Mouse (Mus musculus) CH12.LX (cell line): ENCODE data around the gene Otud5. TPM values are rescaled to one million over a fixed set of nuclear protein-coding genes. Genes with fewer than 3 reads are reported as not detected.

Experiments
- DNase-seq: peaks from one replicate; pipeline ENCODE4 v3.0.0-alpha.2; 2013; ENCODE audit errors: extremely low read depth
- H3K27ac ChIP-seq: 2 replicates; pipeline ENCODE4 v1.5.1; 2012; ENCODE audit warnings: low read depth, mild to moderate bottlenecking, control low read depth, moderate library complexity; ENCODE audit not compliant: insufficient read depth
- H3K27me3 ChIP-seq: replicated peaks from 2 replicates; pipeline ENCODE3; 2012; ENCODE audit warnings: inconsistent platforms
- H3K36me3 ChIP-seq, 2 experiments: replicated peaks in 1 of 2; 2 replicates each; pipeline versions ENCODE3 to v1.6.1; 2012; ENCODE audit warnings: inconsistent platforms in 1 of 2, low read length in 1 of 2, mild to moderate bottlenecking in 1 of 2, mixed read lengths in 1 of 2, moderate library complexity in 1 of 2; ENCODE audit not compliant: control insufficient read depth in 1 of 2, insufficient read depth in 1 of 2
- H3K4me1 ChIP-seq, 2 experiments: 2 replicates each; pipeline ENCODE4 v1.6.1; 2012; ENCODE audit warnings: inconsistent platforms in 1 of 2, moderate library complexity in 1 of 2; ENCODE audit not compliant: insufficient read depth in 2 of 2, control insufficient read depth in 1 of 2
- H3K4me2 ChIP-seq: 2 replicates; pipeline ENCODE4 v1.6.1; 2012; ENCODE audit warnings: low read depth, mild to moderate bottlenecking, control low read depth; ENCODE audit not compliant: poor library complexity, insufficient read depth, severe bottlenecking
- H3K4me3 ChIP-seq, 3 experiments: fragments of 150-350 bp in 1 of 3; sonication (generic) in 1 of 3; replicated peaks in 1 of 3; 2 replicates each; pipeline versions ENCODE3 to v1.5.1; 2011 to 2012; ENCODE audit warnings: low read depth in 2 of 3, low read length in 2 of 3, mild to moderate bottlenecking in 2 of 3, moderate library complexity in 2 of 3, control low read depth in 1 of 3, improper control_type of control experiment in 1 of 3, inconsistent platforms in 1 of 3, mixed read lengths in 1 of 3; ENCODE audit not compliant: poor library complexity in 1 of 3
- H3K79me2 ChIP-seq: replicated peaks from 2 replicates; pipeline ENCODE4 v1.6.1; 2012; ENCODE audit warnings: mild to moderate bottlenecking, moderate library complexity; ENCODE audit not compliant: control insufficient read depth, poor library complexity, insufficient read depth, severe bottlenecking; ENCODE audit errors: extremely low read depth
- H3K9ac ChIP-seq: 2 replicates; pipeline ENCODE4 v1.6.1; 2012; ENCODE audit warnings: low read depth, mild to moderate bottlenecking, control low read depth, moderate library complexity; ENCODE audit not compliant: insufficient read depth
- H3K9me3 ChIP-seq: replicated peaks from 2 replicates; pipeline ENCODE3; 2012; ENCODE audit warnings: low read length, inconsistent platforms, mixed read lengths
- CHD1 ChIP-seq: IDR thresholded peaks from 2 replicates; pipeline ENCODE4 v1.6.1; 2012; ENCODE audit warnings: low read depth, low read length, improper control_type of control experiment, inconsistent platforms
- CHD2 ChIP-seq: IDR thresholded peaks from 2 replicates; pipeline ENCODE4 v1.6.1; 2011; ENCODE audit warnings: low read length, improper control_type of control experiment
- CTCF ChIP-seq, 2 experiments: IDR thresholded peaks in 1 of 2; conservative IDR thresholded peaks in 1 of 2; 2 replicates each; pipeline ENCODE4 v1.5.1; 2011 to 2012; ENCODE audit warnings: low read depth in 2 of 2, low read length in 2 of 2, improper control_type of control experiment in 1 of 2, inconsistent platforms in 1 of 2, mild to moderate bottlenecking in 1 of 2, moderate library complexity in 1 of 2
- E2F4 ChIP-seq: IDR thresholded peaks from 2 replicates; pipeline ENCODE4 v1.6.1; 2011; ENCODE audit warnings: low read depth, low read length, improper control_type of control experiment; ENCODE audit not compliant: insufficient replicate concordance
- ELF1 ChIP-seq: IDR thresholded peaks from 2 replicates; pipeline ENCODE4 v1.6.1; 2014; ENCODE audit warnings: low read depth, mild to moderate bottlenecking, inconsistent platforms, low read length, improper control_type of control experiment
- EP300 ChIP-seq: IDR thresholded peaks from 2 replicates; pipeline ENCODE4 v1.6.1; 2011; ENCODE audit warnings: low read length, improper control_type of control experiment
- ETS1 ChIP-seq: conservative IDR thresholded peaks from 2 replicates; pipeline ENCODE4 v1.6.1; 2012; ENCODE audit warnings: low read depth, mild to moderate bottlenecking, inconsistent platforms, low read length, improper control_type of control experiment, moderate library complexity
- GABPA ChIP-seq: IDR thresholded peaks from 2 replicates; pipeline ENCODE4 v1.6.1; 2012; ENCODE audit warnings: low read depth, low read length, improper control_type of control experiment, inconsistent platforms; ENCODE audit not compliant: insufficient replicate concordance
- HCFC1 ChIP-seq: IDR thresholded peaks from 2 replicates; pipeline ENCODE4 v1.6.1; 2012; ENCODE audit warnings: low read depth, mild to moderate bottlenecking, inconsistent platforms, low read length, improper control_type of control experiment
- IRF4 ChIP-seq: IDR thresholded peaks from 2 replicates; pipeline ENCODE4 v1.6.1; 2014; ENCODE audit warnings: low read depth, mild to moderate bottlenecking, inconsistent platforms, low read length, improper control_type of control experiment
- JUN ChIP-seq: IDR thresholded peaks from 2 replicates; pipeline ENCODE4 v1.6.1; 2011; ENCODE audit warnings: low read depth, mild to moderate bottlenecking, low read length, improper control_type of control experiment, moderate library complexity; ENCODE audit not compliant: insufficient read depth
- JUND ChIP-seq: conservative IDR thresholded peaks from 2 replicates; pipeline ENCODE4 v1.6.1; 2011; ENCODE audit warnings: low read depth, low read length, improper control_type of control experiment
- KAT2A ChIP-seq: IDR thresholded peaks from 2 replicates; pipeline ENCODE4 v1.6.1; 2012; ENCODE audit warnings: low read length, improper control_type of control experiment, inconsistent platforms; ENCODE audit not compliant: insufficient replicate concordance
- MAZ ChIP-seq: IDR thresholded peaks from 2 replicates; pipeline ENCODE4 v1.6.1; 2012; ENCODE audit warnings: low read depth, mild to moderate bottlenecking, inconsistent platforms, low read length, improper control_type of control experiment, moderate library complexity
- MEF2A ChIP-seq: IDR thresholded peaks from 2 replicates; pipeline ENCODE4 v1.6.1; 2014; ENCODE audit warnings: low read depth, mild to moderate bottlenecking, inconsistent platforms, low read length, improper control_type of control experiment, borderline replicate concordance
- MXI1 ChIP-seq: IDR thresholded peaks from 2 replicates; pipeline ENCODE4 v1.6.1; 2011; ENCODE audit warnings: mild to moderate bottlenecking, low read depth, low read length, improper control_type of control experiment
- NELFE ChIP-seq: IDR thresholded peaks from 2 replicates; pipeline ENCODE4 v1.6.1; 2011; ENCODE audit warnings: low read depth, low read length, improper control_type of control experiment
- POLR2A ChIP-seq: IDR thresholded peaks from 2 replicates; pipeline ENCODE4 v1.6.1; 2011; ENCODE audit warnings: low read depth, mild to moderate bottlenecking, improper control_type of control experiment, low read length
- POLR2AphosphoS2 ChIP-seq: IDR thresholded peaks from 2 replicates; pipeline ENCODE4 v1.6.1; 2011; ENCODE audit warnings: low read depth, low read length, improper control_type of control experiment
- RAD21 ChIP-seq: IDR thresholded peaks from 2 replicates; pipeline ENCODE4 v1.6.1; 2011; ENCODE audit warnings: low read depth, mild to moderate bottlenecking, low read length, improper control_type of control experiment, moderate library complexity
- RCOR1 ChIP-seq: conservative IDR thresholded peaks from 2 replicates; pipeline ENCODE4 v1.6.1; 2012; ENCODE audit warnings: low read depth, mild to moderate bottlenecking, inconsistent platforms, low read length, improper control_type of control experiment
- SIN3A ChIP-seq: IDR thresholded peaks from 2 replicates; pipeline ENCODE4 v1.6.1; 2012; ENCODE audit warnings: low read length, improper control_type of control experiment, inconsistent platforms
- SMC3 ChIP-seq: IDR thresholded peaks from 2 replicates; pipeline ENCODE4 v1.6.1; 2011; ENCODE audit warnings: low read depth, low read length, improper control_type of control experiment
- TBP ChIP-seq: conservative IDR thresholded peaks from 2 replicates; pipeline ENCODE4 v1.6.1; 2011; ENCODE audit warnings: low read depth, low read length, improper control_type of control experiment
- TCF12 ChIP-seq: IDR thresholded peaks from 2 replicates; pipeline ENCODE4 v1.6.1; 2014; ENCODE audit warnings: low read depth, mild to moderate bottlenecking, inconsistent platforms, low read length, improper control_type of control experiment
- USF1 ChIP-seq: IDR thresholded peaks from 2 replicates; pipeline ENCODE4 v1.6.1; 2014; ENCODE audit warnings: low read depth, mild to moderate bottlenecking, inconsistent platforms, low read length, improper control_type of control experiment
- USF2 ChIP-seq: conservative IDR thresholded peaks from 2 replicates; pipeline ENCODE4 v1.6.1; 2011; ENCODE audit warnings: low read depth, low read length, improper control_type of control experiment
- ZC3H11A ChIP-seq: IDR thresholded peaks from 2 replicates; pipeline ENCODE4 v1.6.1; 2012; ENCODE audit warnings: low read depth, mild to moderate bottlenecking, inconsistent platforms, low read length, improper control_type of control experiment
- ZKSCAN1 ChIP-seq: IDR thresholded peaks from 2 replicates; pipeline ENCODE4 v1.6.1; 2012; ENCODE audit warnings: low read depth, inconsistent platforms, low read length, improper control_type of control experiment, borderline replicate concordance
- ZMIZ1 ChIP-seq: IDR thresholded peaks from 2 replicates; pipeline ENCODE4 v1.6.1; 2012; ENCODE audit warnings: low read depth, mild to moderate bottlenecking, inconsistent platforms, low read length, improper control_type of control experiment
- ZNF384 ChIP-seq: IDR thresholded peaks from 2 replicates; pipeline ENCODE4 v1.6.1; 2012; ENCODE audit warnings: low read depth, low read length, improper control_type of control experiment, inconsistent platforms
- dilution Hi-C: fragments of 300-500 bp; cut with MboI; formaldehyde crosslinking; loops from 2 replicates; pipeline ENCODE4 v1.14.3; 2020; ENCODE audit warnings: low sequenced_read_pairs; ENCODE audit not compliant: extremely low pct_unique_long_range_greater_than_20kb, extremely low pct_ligation_motif_present
- in situ Hi-C: fragments of 300-500 bp; cut with MboI; formaldehyde crosslinking; loops from 3 replicates; pipeline ENCODE4 v1.14.3; 2019; ENCODE audit warnings: low sequenced_read_pairs, low pct_ligation_motif_present, low pct_unique_long_range_greater_than_20kb, mixed read lengths
- polyA plus RNA-seq: library from polyadenylated mRNA; unstranded; fragments of >175 nt; gene quantifications from 2 replicates; pipeline ENCODE4 v1.2.1, GENCODE M21; 2012; ENCODE audit warnings: low read depth; ENCODE audit not compliant: insufficient read length
- total RNA-seq, 2 experiments: library from RNA; depleted of rRNA; stranded (reverse); fragments of 300-350 nt in 1 of 2; fragments of >200 nt in 1 of 2; gene quantifications; 2 replicates each; pipeline ENCODE4 v1.2.3; 2012 to 2014

Otud5 gene
- total and polyA plus RNA-seq, 3 experiments = 58.0 to 92.7 (median 67.8) TPM

DNA sequence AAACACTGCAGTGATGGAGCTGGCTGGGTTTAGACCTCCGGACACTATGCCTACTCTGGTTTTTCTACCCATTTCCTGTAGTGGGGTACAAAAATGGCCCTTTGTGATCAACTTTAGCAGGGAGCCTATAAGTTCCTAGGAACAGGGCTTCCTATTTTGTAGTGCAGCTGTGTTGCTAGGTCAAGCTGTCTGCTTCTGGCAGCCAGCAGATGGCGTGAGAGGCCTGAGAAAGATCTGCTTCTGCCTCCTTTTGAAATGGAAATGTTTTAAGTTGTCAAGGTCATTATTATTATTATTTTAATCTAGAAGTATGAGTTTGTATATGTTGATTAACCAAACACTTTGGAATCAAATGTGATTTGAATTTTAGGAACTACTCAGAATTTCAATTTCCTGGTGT, 13.4 kb downstream of the Otud5 start:
- Histone ChIP-seq H3K27me3 (no peaks in the 10 kb centered on the region), H3K4me2 (no peak overlapping the region), H3K4me1 (peaks cover 3 to 14% of the 10 kb centered on the region in 2 experiments; a peak in 2 of 4 replicates), H3K27ac (no peak overlapping the region), H3K4me3 (no peak overlapping the region)
- DNase-seq = peak; percentile 57
- dilution Hi-C loops (no loop called here), in situ Hi-C loops (no loop called here)
- TF ChIP-seq RAD21 = peak; percentile 81
- peak; percentile 83 for TF ChIP-seq SMC3
- peak; percentile 20 to 79; a peak in 3 of 4 replicates for TF ChIP-seq CTCF (conservative IDR thresholded peaks at IDR 0.05 in 1 of 2, IDR thresholded peaks at IDR 0.05 in 1 of 2; ENCODE audit: low read depth in 2 of 2, low read length in 2 of 2)
- TF ChIP-seq CHD2 = no peak
- no peak for TF ChIP-seq ELF1
- TF ChIP-seq ZC3H11A = peak; percentile 2; the same call in 1 of the 2 replicates
- TF ChIP-seq, all 38 proteins: peak for 4
- Histone ChIP-seq H3K9me3 (no peaks in the 10 kb centered on the region), H3K79me2 (peaks cover 20% of the 10 kb centered on the region), H3K36me3 (peaks cover 30 to 46% of the 10 kb centered on the region in 2 experiments), H3K9ac (no peak overlapping the region)

DNA sequence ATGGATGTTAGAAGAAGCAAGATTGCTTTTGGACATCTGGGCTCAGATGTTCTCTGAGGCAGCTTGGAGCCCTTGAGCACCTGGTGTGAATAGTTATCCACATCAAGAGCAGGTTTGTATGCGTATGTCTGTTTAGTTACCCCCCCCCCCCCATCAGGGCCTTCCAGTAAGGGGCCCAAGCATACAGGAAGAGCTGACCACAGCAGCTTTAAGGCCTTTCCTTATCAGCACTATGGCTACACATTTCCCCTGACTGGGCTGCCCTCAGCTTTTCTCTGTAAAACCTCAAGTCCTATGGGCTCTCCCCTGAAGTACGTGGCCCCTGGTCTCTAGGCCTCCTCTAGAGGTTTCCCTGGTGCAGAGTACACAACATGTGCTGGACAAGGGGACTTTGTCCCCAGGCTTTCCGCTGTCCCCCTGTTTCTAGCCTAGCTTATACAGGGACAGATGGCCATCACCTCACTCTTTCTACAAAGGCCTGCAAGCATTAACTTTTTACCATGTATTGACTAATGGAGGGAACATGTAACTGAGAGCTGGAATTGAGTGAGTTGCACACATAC, 18.1 kb downstream of the Otud5 start:
- peak overlapping the region; percentile 56 for H3K4me2 ChIP-seq
- H3K36me3 ChIP-seq = peaks cover 11 to 18% of the 10 kb centered on the region in 2 experiments
- TF ChIP-seq MEF2A (peak; percentile 44; the same call in 1 of the 2 replicates), CHD2 (no peak), CTCF (conservative IDR thresholded peaks at IDR 0.05 in 1 of 2, IDR thresholded peaks at IDR 0.05 in 1 of 2; ENCODE audit: low read depth in 2 of 2, low read length in 2 of 2) (no peak), IRF4 (peak; percentile 36; the same call in 1 of the 2 replicates), ZNF384 (no peak), USF1 (no peak), RAD21 (no peak), ZMIZ1 (no peak), USF2 (no peak), RCOR1 (no peak), KAT2A (no peak), SIN3A (no peak), GABPA (no peak), MAZ (no peak), HCFC1 (no peak), MXI1 (no peak), CHD1 (no peak), TCF12 (peak; percentile 70; the same call in 1 of the 2 replicates), EP300 (0 out of 2 replicates have a peak, but pooled peaks have one; percentile 9), POLR2A (no peak), E2F4 (no peak), NELFE (no peak), ELF1 (0 out of 2 replicates have a peak, but pooled peaks have one; percentile 34), JUND (no peak), POLR2AphosphoS2 (no peak), TBP (no peak), JUN (no peak), ETS1 (peak; percentile 49), ZC3H11A (no peak), ZKSCAN1 (no peak)

More for the DNA sequence above, 18.1 kb downstream of the Otud5 start:
- Histone ChIP-seq H3K79me2 (peaks cover 36% of the 10 kb centered on the region), H3K27me3 (no peaks in the 10 kb centered on the region), H3K4me1 (peaks cover 14 to 49% of the 10 kb centered on the region in 2 experiments), H3K9ac (peak overlapping the region; percentile 33; the same call in 1 of the 2 replicates), H3K27ac (peak overlapping the region; percentile 84), H3K4me3 (no peak overlapping the region), H3K9me3 (no peaks in the 10 kb centered on the region)
- DNase-seq = no peak
- dilution Hi-C loops (no loop called here), in situ Hi-C loops (no loop called here)
